Mouse (Mus musculus) liver, postnatal 0 days (tissue): Measurements from ENCODE around the gene Sf3a1. TPM values are rescaled to one million over a fixed set of nuclear protein-coding genes. Genes with fewer than 3 reads are reported as not detected.
"Not testable (repeated sequence)": the region's sequence is repeated elsewhere in the genome, so short reads cannot be mapped to it uniquely, and the experiment has no call there.

Source experiments
- ATAC-seq: fragments of 200-750 bp; cut with Nextera tagmentation; 2 replicates; pipeline ENCODE4 v1.8.0; 2017; ENCODE audit warnings: mild to moderate bottlenecking, moderate library complexity
- DNase-seq: peaks from one replicate; pipeline ENCODE4 v3.0.0-alpha.2; 2016
- H3K27ac ChIP-seq: fragments of 300-500 bp; sonication (generic); 2 replicates; pipeline ENCODE4 v1.5.1; 2014; ENCODE audit warnings: antibody characterized with exemption, moderate library complexity, mild to moderate bottlenecking, low read depth
- H3K27me3 ChIP-seq: fragments of 300-500 bp; sonication (generic); 2 replicates; pipeline ENCODE4 v1.6.1; 2014; ENCODE audit warnings: low read length, control low read depth, mixed read lengths; ENCODE audit not compliant: insufficient read depth
- H3K36me3 ChIP-seq: fragments of 300-500 bp; sonication (generic); replicated peaks from 2 replicates; pipeline ENCODE4 v1.6.1; 2014; ENCODE audit warnings: mild to moderate bottlenecking, control low read depth, low read length, moderate library complexity, mixed read lengths; ENCODE audit not compliant: insufficient read depth
- H3K4me1 ChIP-seq: fragments of 300-500 bp; sonication (generic); 2 replicates; pipeline ENCODE4 v1.6.1; 2014; ENCODE audit warnings: antibody characterized with exemption, mild to moderate bottlenecking, control low read depth; ENCODE audit not compliant: insufficient read depth
- H3K4me2 ChIP-seq: fragments of 300-500 bp; sonication (generic); 2 replicates; pipeline ENCODE4 v1.6.1; 2014; ENCODE audit warnings: low read depth, mild to moderate bottlenecking, low read length, moderate library complexity, mixed read lengths
- H3K4me3 ChIP-seq: fragments of 300-500 bp; sonication (generic); 2 replicates; pipeline ENCODE4 v1.5.1; 2014; ENCODE audit warnings: low read depth, low read length
- H3K9ac ChIP-seq: fragments of 300-500 bp; sonication (generic); replicated peaks from 2 replicates; pipeline ENCODE4 v1.6.1; 2014; ENCODE audit warnings: mild to moderate bottlenecking, moderate library complexity
- H3K9me3 ChIP-seq: fragments of 300-500 bp; sonication (generic); 2 replicates; pipeline ENCODE4 v1.6.1; 2016; ENCODE audit warnings: mild to moderate bottlenecking, control low read depth, low read length, mixed read lengths
- CTCF ChIP-seq: sonication (generic); IDR thresholded peaks from 2 replicates; pipeline ENCODE4 v1.5.1; 2016; ENCODE audit warnings: antibody characterized with exemption, low read depth
- EP300 ChIP-seq: IDR thresholded peaks from 2 replicates; pipeline ENCODE4 v1.6.1; 2016; ENCODE audit warnings: antibody characterized with exemption, low read depth, mild to moderate bottlenecking
- WGBS: fragments of 180-500 bp; shearing (Covaris S2); extraction: QIAGEN DNeasy Blood & Tissue Kit; methylation state at CpG from one replicate; pipeline ENCODE4 v1.1.7; 2014; ENCODE audit not compliant: insufficient replicate concordance; 5-methylcytosine and 5-hydroxymethylcytosine counted together
- polyA plus RNA-seq: library from polyadenylated mRNA; unstranded; fragments of >200 nt; fragmentation: Nextera tagmentation; extraction: Ambion mirVana; gene quantifications from 2 replicates; pipeline ENCODE4 v1.2.1, GENCODE M21; 2015

Sf3a1 gene
- polyA plus RNA-seq, 1 experiment from 2014 or later = 8.8 TPM

GRCm38 (mm10) chr11:4177716-4178115 is 17.6 kb downstream of the Sf3a1 start:
- no peaks in the 10 kb centered on the region for H3K4me1 ChIP-seq
- peaks cover 94% of the 10 kb centered on the region for H3K36me3 ChIP-seq
- DNase-seq (no peak), ATAC-seq (no peak)
- H3K27ac ChIP-seq = no peak overlapping the region
- H3K27me3 ChIP-seq = no peaks in the 10 kb centered on the region
- H3K9ac ChIP-seq = no peak overlapping the region
- H3K9me3 ChIP-seq = no peaks in the 10 kb centered on the region
- 85% methylated on average over 4 of the region's 4 CpGs for WGBS
- no peak overlapping the region for H3K4me3 ChIP-seq
- TF ChIP-seq CTCF (no peak), EP300 (no peak)
- no peak overlapping the region for H3K4me2 ChIP-seq

DNA sequence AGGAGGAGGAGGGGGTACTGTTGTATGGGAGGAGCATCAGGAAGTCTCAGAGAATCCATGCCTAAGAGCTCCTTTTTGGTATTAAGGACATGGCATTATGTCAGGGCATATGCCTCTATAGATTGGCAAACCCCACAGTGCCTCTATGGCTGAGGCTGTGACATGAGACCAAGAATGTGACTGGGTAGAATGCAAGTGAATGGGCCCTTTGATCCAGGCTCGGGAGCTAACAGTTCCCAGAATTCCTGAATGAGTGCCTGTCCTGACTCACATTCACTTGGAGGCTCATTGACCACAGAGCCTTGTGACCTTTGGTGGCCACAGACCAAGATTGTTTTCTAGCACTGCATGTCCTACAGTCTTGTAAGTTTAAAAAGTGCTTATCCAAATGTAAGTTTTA is 21.9 kb downstream of the Sf3a1 start:
- 50% methylated on average over 1 of the region's 1 CpGs for WGBS
- TF ChIP-seq CTCF = no peak
- TF ChIP-seq EP300 = no peak
- H3K36me3 ChIP-seq = peaks cover 56% of the 10 kb centered on the region
- no peak overlapping the region for H3K27ac ChIP-seq
- H3K27me3 ChIP-seq = no peaks in the 10 kb centered on the region
- peaks cover 3% of the 10 kb centered on the region for H3K4me1 ChIP-seq
- H3K9me3 ChIP-seq = no peaks in the 10 kb centered on the region
- DNase-seq = no peak
- no peak overlapping the region for H3K4me2 ChIP-seq
- no peak overlapping the region for H3K9ac ChIP-seq
- no peak overlapping the region for H3K4me3 ChIP-seq
- ATAC-seq = no peak

- Histone ChIP-seq H3K4me3 (no peak overlapping the region), H3K36me3 (peaks cover 42% of the 10 kb centered on the region)
Observed at GRCm38 (mm10) chr11:4183511-4183910, 23.4 kb downstream of the Sf3a1 start.

DNA sequence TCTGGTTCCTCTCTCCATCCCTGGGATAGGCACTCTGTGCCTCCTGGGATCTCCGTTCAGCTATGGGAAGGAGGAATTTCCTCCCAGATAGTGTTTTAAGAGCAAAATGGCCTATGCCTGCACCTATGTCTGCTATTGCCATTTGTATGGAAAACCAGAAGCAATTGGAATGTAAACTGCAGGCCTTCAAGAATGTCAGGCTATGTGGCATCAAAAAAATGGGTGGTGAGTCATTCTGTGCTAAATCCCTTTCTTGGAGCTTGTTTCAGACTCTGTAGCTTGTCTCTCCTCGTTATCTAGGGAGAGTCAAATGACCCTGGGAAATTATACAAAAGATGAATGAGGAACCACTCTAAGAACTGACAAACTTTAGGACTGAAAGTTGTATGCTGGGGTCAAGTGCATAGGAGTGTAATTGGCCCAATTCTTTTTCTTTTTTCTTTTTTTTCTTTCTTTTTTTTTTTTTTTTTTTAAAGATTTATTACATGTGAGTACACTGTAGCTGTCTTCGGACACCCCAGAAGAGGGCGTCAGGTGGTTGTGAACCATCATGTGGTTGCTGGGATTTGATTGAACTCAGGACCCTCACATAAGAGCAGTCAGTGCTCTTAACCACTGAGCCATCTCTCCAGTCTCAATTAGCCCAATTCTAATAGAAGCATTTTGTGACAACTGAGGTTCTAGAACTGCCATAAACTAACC is 24.3 kb downstream of the Sf3a1 start:
- no peak overlapping the region for H3K9ac ChIP-seq
- ATAC-seq (no peak), DNase-seq (no peak)
- no peak overlapping the region for H3K27ac ChIP-seq
- H3K27me3 ChIP-seq = no peaks in the 10 kb centered on the region
- H3K4me2 ChIP-seq = no peak overlapping the region
- H3K4me3 ChIP-seq = no peak overlapping the region
- peaks cover 33% of the 10 kb centered on the region for H3K36me3 ChIP-seq
- no peaks in the 10 kb centered on the region for H3K9me3 ChIP-seq
- no peak for TF ChIP-seq EP300
- 0 out of 2 replicates have a peak, but pooled peaks have one; percentile 19 for TF ChIP-seq CTCF
- 65% methylated on average over 4 of the region's 4 CpGs for WGBS
- peaks cover 24% of the 10 kb centered on the region for H3K4me1 ChIP-seq

More at GRCm38 (mm10) chr11:4183511-4183910, 23.4 kb downstream of the Sf3a1 start:
- Histone ChIP-seq H3K27ac (no peak overlapping the region), H3K27me3 (no peaks in the 10 kb centered on the region), H3K9ac (no peak overlapping the region), H3K4me1 (peaks cover 18% of the 10 kb centered on the region), H3K9me3 (no peaks in the 10 kb centered on the region), H3K4me2 (no peak overlapping the region)
- TF ChIP-seq CTCF (no peak), EP300 (no peak)
- ATAC-seq = no peak
- no peak for DNase-seq

DNA sequence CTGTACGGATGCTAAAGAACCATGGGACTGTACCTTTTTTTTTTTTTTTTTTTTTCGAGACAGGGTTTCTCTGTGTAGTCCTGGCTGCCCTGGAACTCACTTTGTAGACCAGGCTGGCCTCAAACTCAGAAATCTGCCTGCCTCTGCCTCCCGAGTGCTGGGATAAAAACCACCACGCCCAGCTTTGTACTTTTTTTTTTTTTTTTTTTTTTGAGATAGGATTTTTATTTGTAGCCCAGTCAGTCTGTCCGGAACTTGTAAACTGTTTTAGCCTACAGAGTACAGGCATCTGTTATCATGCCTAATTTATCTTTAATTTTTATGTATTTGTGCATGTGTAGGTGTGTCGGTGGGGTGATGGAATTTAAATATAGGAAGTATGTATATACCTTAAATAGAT is 25.3 kb downstream of the Sf3a1 start:
- not testable (repeated sequence) for H3K4me2 ChIP-seq, ATAC-seq, DNase-seq, H3K27me3 ChIP-seq, H3K9me3 ChIP-seq, H3K27ac ChIP-seq, H3K9ac ChIP-seq, H3K4me3 ChIP-seq
- Histone ChIP-seq H3K36me3 (peaks cover 22% of the 10 kb centered on the region), H3K4me1 (peaks cover 28% of the 10 kb centered on the region)
- 86% methylated on average over 6 of the region's 6 CpGs for WGBS

GRCm38 (mm10) chr11:4186486-4187317 is 26.6 kb downstream of the Sf3a1 start, which contains the start of gene Tbc1d10a:
Gene Tbc1d10a (plus strand): TSS chr11:4186789.
- Histone ChIP-seq H3K4me3 (peak within 1 kb of the TSS; percentile 89), H3K9ac (peak within 1 kb of the TSS; percentile 94), H3K27me3 (no peaks in the 10 kb centered on the region), H3K27ac (peak within 1 kb of the TSS; percentile 67), H3K4me1 (peaks cover 32% of the 10 kb centered on the region), H3K9me3 (no peaks in the 10 kb centered on the region), H3K4me2 (peak within 1 kb of the TSS; percentile 94), H3K36me3 (peaks cover 10% of the 10 kb centered on the region; the same call in 1 of the 2 replicates)
- TF ChIP-seq CTCF (no peak), EP300 (no peak)
- DNase-seq (peak; percentile 99), ATAC-seq (peak; percentile 100)
- under 1% methylated on average over 68 of the region's 71 CpGs for WGBS
